Comparison of ENCODE assay signal across 8 mouse cellular contexts in genomic region chr5:122354492-122355067, GRCm38 (mm10). TPM values are rescaled to one million over a fixed set of nuclear protein-coding genes. Genes with fewer than 3 reads are reported as not detected.
A peak's percentile ranks its signal among the peaks of the same experiment; 100 is the strongest.
DNase-seq lines count a peak whose midpoint lies in the region; ATAC-seq and TF ChIP-seq lines count a peak whose summit lies in the region.

No protein-coding gene starts in this region.

- peak overlapping the region; percentile 84 for H3K9ac ChIP-seq in lung, embryonic 14.5 days
- peak overlapping the region; percentile 80 for H3K9ac ChIP-seq in embryonic facial prominence, embryonic 14.5 days (ENCODE audit: low read depth, low read length)
- peak overlapping the region; percentile 94 for H3K9ac ChIP-seq in neural tube, embryonic 15.5 days (replicated peaks)

- H3K36me3 ChIP-seq in lung, embryonic 14.5 days (ENCODE audit: insufficient read depth) = 0 out of 2 replicates have a peak, but pooled peaks cover under 1% of the 10 kb centered on the region
- H3K36me3 ChIP-seq in embryonic facial prominence, embryonic 14.5 days (ENCODE audit: control insufficient read depth, insufficient read depth, low read length) = peaks cover 8% of the 10 kb centered on the region; the same call in 1 of the 2 replicates
- peaks cover 12% of the 10 kb centered on the region for H3K36me3 ChIP-seq in limb, embryonic 10.5 days
- H3K36me3 ChIP-seq in neural tube, embryonic 15.5 days = 0 out of 2 replicates have a peak, but pooled peaks cover 4% of the 10 kb centered on the region

- H3K9me3 ChIP-seq in lung, embryonic 14.5 days (ENCODE audit: low read depth, low read length) = no peaks in the 10 kb centered on the region
- H3K9me3 ChIP-seq in embryonic facial prominence, embryonic 14.5 days (ENCODE audit: control insufficient read depth, low read length) = no peaks in the 10 kb centered on the region
- H3K9me3 ChIP-seq in limb, embryonic 10.5 days (replicated peaks) = no peaks in the 10 kb centered on the region
- no peaks in the 10 kb centered on the region for H3K9me3 ChIP-seq in neural tube, embryonic 15.5 days (replicated peaks)

- intact Hi-C loops in gastrocnemius, postnatal 14 days (cut with DNase I; ENCODE audit: low total_unique reads) = no loop called here

- peak overlapping the region; percentile 86 for H3K4me2 ChIP-seq in lung, embryonic 14.5 days
- H3K4me2 ChIP-seq in embryonic facial prominence, embryonic 14.5 days (ENCODE audit: low read depth, low read length) = peak overlapping the region; percentile 76
- H3K4me2 ChIP-seq in neural tube, embryonic 15.5 days = peak overlapping the region; percentile 81

- peak overlapping the region; percentile 86 for H3K4me3 ChIP-seq in lung, embryonic 14.5 days (ENCODE audit: low read depth, low read length)
- peak overlapping the region; percentile 72 for H3K4me3 ChIP-seq in embryonic facial prominence, embryonic 14.5 days (ENCODE audit: low read depth, low read length)
- H3K4me3 ChIP-seq in limb, embryonic 10.5 days = peak overlapping the region; percentile 82
- peak overlapping the region; percentile 95 for H3K4me3 ChIP-seq in neural tube, embryonic 15.5 days (replicated peaks)

- no peaks in the 10 kb centered on the region for H3K27me3 ChIP-seq in lung, embryonic 14.5 days (ENCODE audit: insufficient read depth, low read length)
- no peaks in the 10 kb centered on the region for H3K27me3 ChIP-seq in embryonic facial prominence, embryonic 14.5 days (replicated peaks; ENCODE audit: control insufficient read depth, insufficient read depth, low read length)
- H3K27me3 ChIP-seq in limb, embryonic 10.5 days (ENCODE audit: low read depth, poor library complexity, severe bottlenecking) = no peaks in the 10 kb centered on the region
- no peaks in the 10 kb centered on the region for H3K27me3 ChIP-seq in neural tube, embryonic 15.5 days (replicated peaks)

- ATAC-seq in lung, embryonic 14.5 days (ENCODE audit: insufficient read depth) = peak; percentile 80
- peak; percentile 67 for ATAC-seq in embryonic facial prominence, embryonic 14.5 days (ENCODE audit: low read depth)
- peak; percentile 62 for ATAC-seq in neural tube, embryonic 15.5 days (ENCODE audit: low FRiP score)

- 0 out of 2 replicates have a peak, but pooled peaks cover 2% of the 10 kb centered on the region for H3K4me1 ChIP-seq in lung, embryonic 14.5 days (ENCODE audit: insufficient read depth)
- H3K4me1 ChIP-seq in embryonic facial prominence, embryonic 14.5 days (ENCODE audit: control insufficient read depth, insufficient read depth, low read length) = peaks cover 6% of the 10 kb centered on the region
- peaks cover 10% of the 10 kb centered on the region for H3K4me1 ChIP-seq in limb, embryonic 10.5 days
- peaks cover 16% of the 10 kb centered on the region for H3K4me1 ChIP-seq in neural tube, embryonic 15.5 days

- WGBS in lung, embryonic 14.5 days = under 1% methylated on average over 55 of the region's 57 CpGs
- under 1% methylated on average over 16 of the region's 57 CpGs for WGBS in embryonic facial prominence, embryonic 14.5 days
- WGBS in limb, embryonic 10.5 days = under 1% methylated on average over 57 of the region's 57 CpGs
- WGBS in neural tube, embryonic 15.5 days = under 1% methylated on average over 53 of the region's 57 CpGs

- DNase-seq in lung, embryonic 14.5 days = no peak
- DNase-seq in lung, postnatal 4 days = no peak
- peak; percentile 3 for DNase-seq in embryonic facial prominence, embryonic 14.5 days (ENCODE audit: low spot score)
- DNase-seq in limb, embryonic 10.5 days (ENCODE audit: low spot score) = no peak
- no peak for DNase-seq in gastrocnemius, postnatal 14 days
- no peak for DNase-seq in kidney, postnatal 4 days
- DNase-seq in thymus, adult 18-20 months = no peak

- TF ChIP-seq CTCF in lung, embryonic 14.5 days (IDR thresholded peaks at IDR 0.05; ENCODE audit: low read depth) = no peak

- H3K27ac ChIP-seq in lung, embryonic 14.5 days (ENCODE audit: low read depth) = peak overlapping the region; percentile 63
- H3K27ac ChIP-seq in embryonic facial prominence, embryonic 14.5 days (replicated peaks; ENCODE audit: low read depth, low read length) = peak overlapping the region; percentile 52; the same call in 1 of the 2 replicates
- peak overlapping the region; percentile 94 for H3K27ac ChIP-seq in limb, embryonic 10.5 days
- H3K27ac ChIP-seq in neural tube, embryonic 15.5 days (replicated peaks) = peak overlapping the region; percentile 93

RNA-seq across cellular contexts. Expression of gene Vps29, which starts 0.4 kb away (rescaled TPM):
- 219 and 223 TPM in 2 replicates for polyA plus RNA-seq in lung, embryonic 14.5 days (2014; fragmentation: Nextera tagmentation; extraction: Ambion mirVana)
- polyA plus RNA-seq in embryonic facial prominence, embryonic 14.5 days (2014; fragmentation: Nextera tagmentation; extraction: Ambion mirVana) = 211 and 218 TPM in 2 replicates
- 191 and 204 TPM in 2 replicates for polyA plus RNA-seq in limb, embryonic 10.5 days (2016; fragmentation: Nextera tagmentation; extraction: Ambion mirVana)
- 309 and 343 TPM in 2 replicates for polyA plus RNA-seq in neural tube, embryonic 15.5 days (2015; fragmentation: Nextera tagmentation; extraction: Ambion mirVana)
- 10 to 100 TPM; 48.9 to 50.1 TPM for total RNA-seq in gastrocnemius, postnatal 14 days (2021)

RNA-seq across cellular contexts. Expression of gene Rad9b, which starts 0.5 kb away (rescaled TPM):
- 5.3 and 6.4 TPM in 2 replicates for polyA plus RNA-seq in lung, embryonic 14.5 days (2014; fragmentation: Nextera tagmentation; extraction: Ambion mirVana)
- 8.0 and 9.8 TPM in 2 replicates for polyA plus RNA-seq in embryonic facial prominence, embryonic 14.5 days (2014; fragmentation: Nextera tagmentation; extraction: Ambion mirVana)
- 8.2 and 11.7 TPM in 2 replicates for polyA plus RNA-seq in limb, embryonic 10.5 days (2016; fragmentation: Nextera tagmentation; extraction: Ambion mirVana)
- polyA plus RNA-seq in neural tube, embryonic 15.5 days (2015; fragmentation: Nextera tagmentation; extraction: Ambion mirVana) = 19.1 and 22.1 TPM in 2 replicates
- total RNA-seq in gastrocnemius, postnatal 14 days (2021) = under 1 TPM; 0.47 to 0.73 TPM

RNA-seq across cellular contexts. Expression of gene Gpn3, which starts 17.1 kb away (rescaled TPM):
- 72.1 and 75.5 TPM in 2 replicates for polyA plus RNA-seq in lung, embryonic 14.5 days (2014; fragmentation: Nextera tagmentation; extraction: Ambion mirVana)
- 62.1 and 64.7 TPM in 2 replicates for polyA plus RNA-seq in embryonic facial prominence, embryonic 14.5 days (2014; fragmentation: Nextera tagmentation; extraction: Ambion mirVana)
- 102 and 103 TPM in 2 replicates for polyA plus RNA-seq in limb, embryonic 10.5 days (2016; fragmentation: Nextera tagmentation; extraction: Ambion mirVana)
- polyA plus RNA-seq in neural tube, embryonic 15.5 days (2015; fragmentation: Nextera tagmentation; extraction: Ambion mirVana) = 45.7 and 51.5 TPM in 2 replicates
- 10 to 100 TPM; 20.0 to 26.6 TPM for total RNA-seq in gastrocnemius, postnatal 14 days (2021)

RNA-seq across cellular contexts. Expression of gene Fam216a, which starts 17.6 kb away (rescaled TPM):
- polyA plus RNA-seq in lung, embryonic 14.5 days (2014; fragmentation: Nextera tagmentation; extraction: Ambion mirVana) = 74.4 and 77.3 TPM in 2 replicates
- 73.9 and 77.3 TPM in 2 replicates for polyA plus RNA-seq in embryonic facial prominence, embryonic 14.5 days (2014; fragmentation: Nextera tagmentation; extraction: Ambion mirVana)
- 83.6 and 90.4 TPM in 2 replicates for polyA plus RNA-seq in limb, embryonic 10.5 days (2016; fragmentation: Nextera tagmentation; extraction: Ambion mirVana)
- polyA plus RNA-seq in neural tube, embryonic 15.5 days (2015; fragmentation: Nextera tagmentation; extraction: Ambion mirVana) = 133 and 152 TPM in 2 replicates
- total RNA-seq in gastrocnemius, postnatal 14 days (2021) = 1 to 10 TPM; 7.6 to 7.8 TPM

RNA-seq across cellular contexts. Expression of gene Arpc3, which starts 37.1 kb away (rescaled TPM):
- polyA plus RNA-seq in lung, embryonic 14.5 days (2014; fragmentation: Nextera tagmentation; extraction: Ambion mirVana) = 45.7 and 48.7 TPM in 2 replicates
- 50.3 and 51.8 TPM in 2 replicates for polyA plus RNA-seq in embryonic facial prominence, embryonic 14.5 days (2014; fragmentation: Nextera tagmentation; extraction: Ambion mirVana)
- polyA plus RNA-seq in limb, embryonic 10.5 days (2016; fragmentation: Nextera tagmentation; extraction: Ambion mirVana) = 80.5 and 86.6 TPM in 2 replicates
- 163 and 167 TPM in 2 replicates for polyA plus RNA-seq in neural tube, embryonic 15.5 days (2015; fragmentation: Nextera tagmentation; extraction: Ambion mirVana)
- 10 to 100 TPM; 68.8 to 72.9 TPM for total RNA-seq in gastrocnemius, postnatal 14 days (2021)
